Mouse (Mus musculus) heart, postnatal 14 days (tissue): ENCODE measurements around the gene Btnl1. TPM values are rescaled to one million over a fixed set of nuclear protein-coding genes. Genes with fewer than 3 reads are reported as not detected.
A peak's percentile ranks its signal among the peaks of the same experiment; 100 is the strongest.

ENCODE experiments used
- DNase-seq, 2 experiments: peaks; one replicate each; pipeline ENCODE4 v3.0.0; 2021 to 2022
- intact Hi-C: fragments of 180-260 bp; cut with DNase I; formaldehyde crosslinking; loops from one replicate; pipeline ENCODE4 v1.15.1; 2025
- long read RNA-seq, 2 experiments: library from polyadenylated mRNA; stranded (forward); transcript quantifications; one replicate each; pipeline ENCODE4 v2.0.0; 2021
- total RNA-seq, 2 experiments: library from RNA; stranded (reverse); gene quantifications; 2 replicates each; pipeline ENCODE4 v1.2.3; 2021

The Btnl1 gene
- not detected for total RNA-seq
- long read RNA-seq, experiment 1 = 0 reads
- long read RNA-seq, experiment 2 = 0 reads

DNA sequence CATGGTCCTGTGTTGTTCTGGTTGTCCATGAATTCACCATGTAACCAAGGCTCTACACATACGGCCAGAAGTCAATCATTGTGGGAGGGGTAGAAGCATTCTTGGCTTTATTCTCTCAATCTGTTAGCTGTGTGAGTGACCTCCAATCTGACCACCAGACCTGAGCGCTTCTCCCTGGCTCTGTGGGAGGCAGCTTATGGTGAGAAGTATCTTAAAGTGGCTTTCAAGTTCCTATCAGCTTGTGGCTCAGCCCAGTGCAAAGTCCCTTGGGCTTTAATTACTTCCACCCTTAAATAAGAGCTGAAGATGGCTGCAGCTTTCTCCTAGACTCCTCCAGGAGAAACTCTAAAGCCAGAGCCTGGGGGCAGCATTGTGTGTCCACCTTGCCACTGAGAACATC lies at the start of gene Btnl1:
Btnl1 (plus strand) TSS at position 286 of the 400 bp plus-strand sequence.
- DNase-seq = no peak
- intact Hi-C loops = no loop called here

DNA sequence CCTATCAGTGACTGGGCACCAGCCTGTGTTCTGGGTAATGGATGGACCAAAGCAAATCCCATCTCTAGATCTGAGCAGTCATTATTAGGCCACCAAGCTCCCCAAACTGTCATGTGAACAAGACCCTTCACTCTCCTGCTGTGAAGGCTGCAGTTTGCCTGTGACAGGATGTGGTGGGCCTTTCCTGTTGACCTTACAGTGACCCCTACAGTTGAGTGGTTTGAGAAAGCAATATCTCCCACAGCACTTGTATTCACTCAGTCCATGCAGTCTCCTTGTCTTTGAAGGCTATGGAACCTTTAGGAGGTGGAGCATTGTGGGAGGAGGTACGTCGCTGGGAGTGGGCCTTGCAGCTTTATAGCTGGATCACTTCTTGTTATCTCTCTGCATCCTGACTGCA lies 47.1 kb upstream of the Btnl1 start:
- intact Hi-C loops = no loop called here

DNA sequence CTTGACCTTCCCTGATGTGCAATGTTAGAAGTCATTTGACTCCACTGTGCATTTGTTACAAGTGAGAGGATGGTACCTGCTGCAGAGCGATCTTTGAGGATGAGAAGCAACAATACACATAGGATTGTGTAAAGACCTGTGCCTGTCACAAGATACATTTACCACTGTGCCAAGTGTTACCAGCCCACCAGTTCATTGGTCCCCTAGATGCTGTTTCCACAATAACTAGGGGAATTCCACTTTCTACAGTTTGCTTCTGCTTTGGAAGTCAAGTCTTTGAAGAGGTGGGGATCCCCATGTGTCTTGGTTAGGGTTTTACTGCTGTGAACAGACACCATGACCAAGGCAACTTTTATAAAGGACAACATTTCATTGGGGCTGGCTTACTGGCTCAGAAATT lies 45.7 kb upstream of the Btnl1 start:
- DNase-seq = no peak
- intact Hi-C loops = no loop called here

More for the DNA sequence above, 47.1 kb upstream of the Btnl1 start:
- no peak for DNase-seq

DNA sequence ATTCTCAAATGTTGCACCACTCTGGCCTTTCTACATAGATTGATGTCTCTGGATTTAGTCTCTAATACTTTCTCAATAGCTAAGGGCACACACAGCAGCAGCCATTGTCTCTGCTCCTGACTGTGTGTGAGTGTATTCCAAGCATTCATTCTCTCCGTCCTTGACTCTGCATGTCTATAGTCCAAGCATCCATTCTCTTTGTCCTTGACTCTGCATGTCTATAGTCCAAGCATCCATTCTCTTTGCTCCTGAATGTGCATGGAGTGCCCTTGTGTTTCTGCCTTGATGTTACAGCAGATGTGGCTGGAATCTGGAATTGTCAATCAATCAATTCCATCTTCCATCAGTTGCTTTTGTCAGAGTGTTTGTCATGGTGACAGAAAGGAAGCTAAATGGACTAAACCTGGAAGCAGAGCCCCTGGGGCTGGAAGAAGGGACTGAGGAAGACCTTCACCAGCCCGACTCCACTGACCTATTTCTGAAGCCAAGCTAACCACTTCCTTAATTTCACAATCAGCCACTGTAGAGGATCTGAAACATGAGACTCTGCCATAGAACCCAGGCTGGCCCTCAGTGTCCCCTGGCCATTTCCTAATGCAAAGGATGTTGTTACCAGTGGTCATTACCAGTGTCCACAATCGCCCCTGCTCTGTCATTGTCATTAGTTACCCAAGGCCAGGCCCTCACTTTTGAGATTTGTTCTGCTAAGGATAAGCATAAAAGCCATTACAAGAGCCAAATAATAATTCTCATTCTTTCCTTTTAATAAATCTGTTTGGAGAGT lies 36.1 kb upstream of the Btnl1 start:
- intact Hi-C loops = no loop called here
- DNase-seq = no peak

DNA sequence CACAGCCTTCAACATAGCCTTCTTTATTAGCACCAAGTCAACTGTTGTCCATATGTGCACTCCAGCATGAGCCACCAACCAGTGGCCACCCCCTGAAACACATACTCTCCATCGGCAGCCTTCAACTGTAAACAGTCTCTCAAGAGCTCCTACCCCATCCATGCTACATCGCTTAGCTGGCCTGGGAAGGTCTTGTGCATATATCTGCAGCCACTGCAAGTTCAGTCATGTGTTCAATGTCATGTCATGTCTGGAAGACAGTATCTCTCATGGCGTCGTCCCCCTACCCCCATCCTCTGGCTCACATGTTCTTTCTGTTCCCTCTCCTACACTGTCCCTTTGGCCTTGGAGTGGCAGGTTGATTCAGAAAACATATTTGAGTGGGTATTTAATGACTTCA lies 32.0 kb upstream of the Btnl1 start:
- no peak for DNase-seq
- intact Hi-C loops = no loop called here

DNA sequence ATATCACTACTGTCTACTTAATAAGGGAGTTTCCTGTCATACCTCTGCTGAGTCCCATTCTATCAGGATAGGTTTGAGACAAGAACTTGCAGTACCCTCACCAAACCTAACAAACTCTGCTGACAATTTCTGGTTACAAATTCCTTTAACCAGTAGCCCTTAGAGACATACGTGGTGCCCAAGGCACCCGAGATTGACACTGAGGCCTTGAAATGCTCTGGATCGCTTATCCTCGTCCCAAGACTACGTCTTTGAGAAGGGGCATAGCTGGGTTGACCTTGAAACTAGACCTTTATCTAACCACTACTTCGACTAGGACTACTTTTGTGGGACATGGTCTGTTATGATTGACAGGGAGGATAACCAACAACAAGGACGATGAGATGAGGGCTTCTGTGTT lies 31.4 kb upstream of the Btnl1 start:
- intact Hi-C loops = no loop called here
- no peak for DNase-seq

DNA sequence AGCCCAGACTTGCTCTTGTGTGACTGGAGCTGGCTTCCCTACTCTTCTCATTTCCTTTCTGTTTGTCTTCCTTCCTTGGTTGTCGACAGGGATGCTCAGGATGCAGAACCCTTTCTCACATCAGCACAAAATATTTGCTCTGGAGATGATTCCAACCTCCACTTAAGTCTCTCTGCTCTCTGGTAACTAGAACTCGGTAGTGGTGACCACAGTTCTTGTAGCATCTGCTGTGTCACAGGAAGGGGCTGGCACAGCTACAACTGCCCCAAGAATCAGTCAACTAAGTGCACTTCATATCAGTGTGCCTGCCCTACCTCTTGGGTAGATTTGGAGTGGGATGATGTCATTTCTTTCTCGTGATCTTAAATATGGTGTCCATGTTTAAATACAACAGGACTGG lies 30.9 kb upstream of the Btnl1 start:
- intact Hi-C loops = no loop called here

DNA sequence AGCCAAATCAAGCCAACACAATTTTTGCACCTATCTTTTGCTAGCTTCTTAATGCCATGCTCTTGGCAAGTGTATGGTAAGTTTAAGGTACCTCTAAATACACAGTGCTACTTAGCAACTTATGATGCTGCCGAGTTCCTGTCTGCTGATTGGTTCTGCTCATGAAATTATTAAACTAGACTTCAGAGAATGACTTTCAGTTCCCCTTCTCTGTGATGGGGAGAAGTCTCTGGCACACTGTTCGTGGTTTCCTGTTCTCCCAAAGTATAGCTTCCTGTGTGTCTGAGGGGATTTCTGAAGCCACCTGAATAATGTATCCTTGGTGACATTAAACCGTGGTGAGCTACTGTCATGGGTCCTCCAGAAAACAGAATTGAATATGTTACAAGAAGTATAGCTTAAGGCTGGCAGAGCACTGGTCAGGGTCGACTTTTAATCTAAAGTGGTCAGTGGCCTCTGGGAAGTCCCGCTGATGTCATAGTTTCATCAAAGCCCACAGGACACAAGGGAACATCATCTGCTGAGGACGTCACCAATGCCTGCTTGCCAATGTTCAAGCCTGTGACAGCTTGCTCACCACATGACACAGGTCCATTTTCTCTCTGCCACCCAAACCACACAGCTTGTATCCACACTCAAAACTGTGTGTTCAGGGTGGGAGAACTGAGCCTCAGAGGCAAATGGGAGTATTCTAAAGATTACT lies 29.2 kb upstream of the Btnl1 start:
- intact Hi-C loops = loop anchor here (2.0 kb wide), 1 partner anchor 97 kb away; no protein-coding TSS in a partner anchor
- DNase-seq = peak; percentile 31 to 58

More for the DNA sequence above, 30.9 kb upstream of the Btnl1 start:
- no peak for DNase-seq

DNA sequence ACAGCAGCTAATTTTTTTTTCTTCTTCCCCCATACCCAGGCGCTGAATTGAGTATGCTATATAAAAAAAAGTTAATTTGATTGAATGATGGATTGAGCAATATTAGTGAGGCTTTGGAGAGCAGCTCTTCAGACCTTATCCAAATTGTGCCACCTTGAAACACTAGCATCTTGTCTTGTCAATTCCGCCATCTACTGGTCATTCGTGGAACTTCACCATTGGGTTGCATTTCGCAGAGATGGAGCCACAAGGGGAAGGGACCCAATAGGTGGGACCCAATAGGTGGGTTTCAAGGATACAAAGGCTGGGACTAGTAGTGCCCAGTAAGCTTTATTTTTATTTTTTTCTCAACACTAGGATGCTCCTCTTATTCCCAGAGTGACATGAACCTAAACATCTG lies 27.5 kb upstream of the Btnl1 start:
- intact Hi-C loops = loop anchor here (2.0 kb wide), 1 partner anchor 99 kb away; no protein-coding TSS in a partner anchor
- peak; percentile 70 to 87 for DNase-seq

DNA sequence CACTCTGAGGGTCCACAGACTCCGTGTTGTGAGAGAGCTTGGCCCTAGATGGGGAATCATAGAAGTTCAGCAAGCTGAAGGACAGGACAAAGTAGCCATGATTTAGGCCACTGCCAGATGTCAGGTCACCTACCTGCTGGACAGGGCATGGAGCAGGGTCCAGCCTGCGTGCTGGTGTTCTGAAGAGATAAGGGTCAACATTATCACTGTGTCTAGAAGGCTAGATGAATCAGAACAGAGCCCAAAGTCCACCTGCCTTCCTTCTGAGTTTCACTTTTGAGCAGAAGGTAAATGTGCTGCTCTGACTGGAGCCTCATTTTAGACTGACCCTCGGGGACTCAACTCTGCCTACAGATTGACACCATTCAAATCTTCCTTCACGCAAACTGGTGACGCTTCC lies 22.4 kb upstream of the Btnl1 start, which contains the start of gene Btnl2:
Btnl2 (plus strand) TSS at position 284 of the 400 bp plus-strand sequence.
- intact Hi-C loops = no loop called here
- no peak for DNase-seq

DNA sequence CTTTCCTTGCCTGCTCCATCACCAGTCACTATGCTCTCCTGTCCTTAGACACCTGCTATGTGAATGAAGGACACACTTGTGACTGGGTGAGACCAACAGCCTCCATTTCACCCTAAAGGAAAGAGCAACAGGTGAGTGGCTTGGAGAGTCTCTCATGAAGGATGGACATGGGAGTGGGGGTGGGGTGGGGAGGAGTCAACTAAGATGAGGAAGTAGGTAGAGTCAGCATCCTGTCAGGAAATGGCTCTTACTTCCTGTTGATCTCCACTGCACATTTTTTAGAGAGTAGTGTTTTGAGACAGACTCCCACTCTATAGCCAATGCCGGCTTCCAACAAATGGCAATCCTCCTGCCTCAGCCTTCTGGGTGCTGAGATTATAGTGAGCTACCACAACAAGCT lies 22.0 kb upstream of the Btnl1 start:
- DNase-seq = no peak

DNA sequence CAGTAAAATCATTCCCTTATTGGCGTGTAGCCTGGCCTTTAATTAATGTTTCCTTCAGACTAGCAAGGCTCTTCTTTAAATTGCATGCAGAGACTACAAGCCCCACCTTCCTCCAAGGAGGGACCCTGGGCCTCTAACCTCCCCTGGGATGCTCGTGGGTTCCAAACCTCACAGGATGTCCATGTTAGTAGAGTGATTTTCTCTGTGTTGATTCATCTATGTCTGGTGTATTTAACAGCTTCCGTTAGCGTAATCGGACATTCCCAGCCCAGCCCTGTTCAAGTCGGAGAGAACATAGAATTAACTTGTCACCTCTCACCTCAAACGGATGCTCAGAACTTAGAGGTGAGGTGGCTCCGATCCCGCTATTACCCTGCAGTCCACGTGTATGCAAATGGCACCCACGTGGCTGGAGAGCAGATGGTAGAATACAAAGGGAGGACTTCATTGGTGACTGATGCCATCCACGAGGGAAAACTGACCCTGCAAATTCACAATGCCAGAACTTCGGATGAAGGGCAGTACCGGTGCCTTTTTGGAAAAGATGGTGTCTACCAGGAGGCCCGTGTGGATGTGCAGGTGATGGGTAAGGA lies 13.9 kb upstream of the Btnl1 start:
- no peak for DNase-seq
- intact Hi-C loops = no loop called here

More for the DNA sequence above, 22.0 kb upstream of the Btnl1 start:
- intact Hi-C loops = no loop called here

DNA sequence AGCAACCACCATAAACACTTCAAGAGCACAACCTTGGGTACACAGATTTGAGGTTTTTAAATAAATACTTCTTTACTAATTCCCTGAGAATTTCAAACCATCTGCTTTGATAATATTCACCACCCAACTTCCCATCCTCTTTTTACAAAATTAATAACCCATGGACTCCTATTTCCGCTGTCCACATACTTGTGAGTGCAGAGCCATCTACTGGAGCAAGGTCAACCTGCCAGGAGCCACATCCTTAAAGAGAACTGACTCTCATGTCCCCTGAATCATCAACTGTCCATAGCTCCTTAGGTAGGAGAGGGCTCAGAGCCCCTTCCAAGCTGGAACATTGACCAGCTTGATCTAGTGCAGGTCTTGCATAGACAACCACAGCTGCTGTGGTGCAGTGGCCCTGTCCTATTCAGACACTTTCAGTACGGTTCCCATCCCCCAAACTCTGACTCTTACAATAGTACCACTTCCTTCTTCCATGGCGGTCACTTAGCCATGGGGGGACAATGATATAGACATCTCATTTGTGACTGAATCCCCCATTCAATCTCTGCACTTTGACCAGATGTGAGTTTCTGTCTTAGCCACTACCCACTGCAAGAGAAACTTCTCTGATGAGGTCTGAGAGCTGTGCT lies 13.1 kb upstream of the Btnl1 start:
- intact Hi-C loops = no loop called here
- no peak for DNase-seq

DNA sequence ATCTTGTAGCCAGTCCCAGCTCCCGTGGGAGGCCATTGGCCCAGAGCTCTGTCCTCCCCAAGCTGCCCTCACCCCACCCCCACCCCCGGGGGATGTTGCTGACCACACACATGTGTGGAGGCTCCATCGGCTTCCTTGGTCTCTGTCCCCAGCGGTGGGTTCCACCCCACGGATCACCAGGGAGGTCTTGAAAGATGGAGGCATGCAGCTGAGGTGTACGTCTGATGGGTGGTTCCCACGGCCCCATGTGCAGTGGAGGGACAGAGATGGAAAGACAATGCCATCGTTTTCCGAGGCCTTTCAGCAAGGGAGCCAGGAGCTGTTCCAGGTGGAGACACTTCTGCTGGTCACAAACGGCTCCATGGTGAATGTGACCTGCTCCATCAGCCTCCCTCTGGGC lies 11.9 kb upstream of the Btnl1 start:
- DNase-seq = peak in 1 of 2 experiments; percentile 8
- intact Hi-C loops = no loop called here

DNA sequence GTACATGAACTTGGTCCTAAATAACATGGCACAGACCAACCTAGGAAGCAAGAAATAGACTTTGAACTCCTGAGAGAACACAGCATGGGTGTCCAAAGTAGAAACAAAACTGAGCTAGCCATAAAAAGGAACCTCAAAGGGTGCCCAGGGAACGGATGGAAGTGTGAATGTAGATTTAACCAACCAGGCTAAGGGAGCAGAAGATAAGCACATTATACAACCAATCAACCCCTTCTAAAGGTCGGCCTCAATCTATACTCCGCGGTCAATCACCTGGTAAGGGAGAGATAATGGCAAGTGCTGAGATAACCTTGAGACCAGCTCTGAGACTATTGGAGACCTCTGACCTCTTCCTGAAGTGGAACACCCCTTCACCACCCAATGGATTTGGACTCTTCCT lies 6.4 kb upstream of the Btnl1 start:
- no peak for DNase-seq
- intact Hi-C loops = no loop called here

DNA sequence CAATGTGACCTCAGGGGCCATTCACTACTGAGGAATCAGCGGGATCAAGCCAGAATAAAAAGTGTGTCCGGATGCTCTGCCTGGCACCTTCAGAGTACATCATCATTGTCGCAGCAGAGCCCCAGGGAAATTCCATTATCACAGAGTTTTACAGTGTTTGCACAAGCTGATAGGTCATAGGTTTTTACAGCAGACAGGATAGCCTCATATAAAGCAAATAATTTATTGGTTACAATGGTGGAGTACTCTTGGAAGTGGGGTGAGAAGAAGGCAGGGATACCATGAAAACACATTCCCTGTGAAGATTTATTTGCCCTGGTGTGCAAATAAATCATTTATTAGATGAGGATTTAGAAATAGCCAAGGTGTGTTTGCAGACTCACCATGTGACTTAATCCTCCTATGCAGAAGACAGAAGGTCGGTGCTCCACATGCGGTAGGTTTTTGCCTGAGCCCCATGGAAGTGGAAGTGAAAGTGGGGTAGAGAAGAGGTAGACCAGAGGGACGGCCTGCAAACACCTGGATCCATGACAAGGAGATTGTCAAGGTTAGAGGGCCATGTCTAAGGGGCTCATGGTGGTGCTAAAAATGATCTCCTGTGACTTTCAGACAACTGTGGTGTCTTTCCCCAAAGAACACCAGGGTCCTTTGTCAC lies 3.8 kb upstream of the Btnl1 start:
- intact Hi-C loops = no loop called here

DNA sequence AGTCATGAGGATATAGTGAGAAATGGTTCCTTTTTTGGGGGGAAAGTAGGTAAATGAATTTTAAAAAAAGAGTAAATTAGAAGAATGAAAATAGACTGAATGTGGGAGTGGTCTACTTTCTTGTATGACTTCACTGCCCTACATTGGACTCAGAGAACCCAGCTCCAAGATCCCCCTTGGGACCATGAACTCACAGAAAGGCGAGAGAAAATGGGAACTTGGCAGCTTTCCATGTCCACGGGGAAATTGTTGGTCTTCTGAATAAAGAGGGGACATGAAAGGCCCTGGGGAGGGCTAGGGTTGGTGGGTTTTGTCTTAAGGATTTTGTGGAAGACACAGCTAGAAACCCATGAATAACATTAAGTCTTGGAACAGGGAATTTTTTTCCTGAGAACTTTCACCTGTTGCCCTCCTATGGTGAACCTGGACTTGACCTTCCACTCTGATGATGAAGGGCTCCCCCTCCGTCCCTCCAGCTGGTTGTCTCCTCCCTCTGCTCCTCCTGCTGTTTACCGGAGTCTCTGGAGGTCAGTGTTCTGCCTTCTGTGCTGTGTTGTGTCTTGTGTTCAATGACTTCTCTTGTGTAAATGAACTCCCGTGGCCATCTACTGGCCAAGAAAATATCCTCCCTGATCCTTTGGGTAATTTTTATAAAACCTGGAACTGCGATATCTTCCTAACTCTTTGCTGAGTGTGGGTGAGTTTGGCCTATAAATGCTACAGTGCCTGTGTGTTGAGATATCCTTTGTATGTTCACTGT lies 698 bp downstream of the Btnl1 start:
- intact Hi-C loops = no loop called here
- no peak for DNase-seq

More for the DNA sequence above, 3.8 kb upstream of the Btnl1 start:
- no peak for DNase-seq

DNA sequence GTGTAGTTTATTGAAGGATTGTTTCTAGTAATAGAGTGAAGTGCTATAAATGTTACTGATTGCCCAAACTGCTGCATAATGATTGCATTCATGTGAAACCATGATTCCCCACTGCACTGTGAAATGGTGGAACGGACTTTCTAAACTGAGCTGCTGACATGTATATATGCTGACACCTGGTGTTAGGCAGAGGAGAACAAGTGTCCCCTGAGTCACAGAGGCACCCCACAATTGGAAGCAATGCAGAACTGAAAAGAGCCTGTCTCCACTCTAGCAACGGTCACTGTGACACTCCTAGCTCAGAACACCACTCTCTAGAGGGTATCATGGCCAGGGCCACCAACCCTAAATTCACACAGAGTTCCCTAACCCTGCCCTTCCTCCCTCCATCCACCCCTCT lies 1.8 kb downstream of the Btnl1 start:
- no peak for DNase-seq
- intact Hi-C loops = no loop called here

DNA sequence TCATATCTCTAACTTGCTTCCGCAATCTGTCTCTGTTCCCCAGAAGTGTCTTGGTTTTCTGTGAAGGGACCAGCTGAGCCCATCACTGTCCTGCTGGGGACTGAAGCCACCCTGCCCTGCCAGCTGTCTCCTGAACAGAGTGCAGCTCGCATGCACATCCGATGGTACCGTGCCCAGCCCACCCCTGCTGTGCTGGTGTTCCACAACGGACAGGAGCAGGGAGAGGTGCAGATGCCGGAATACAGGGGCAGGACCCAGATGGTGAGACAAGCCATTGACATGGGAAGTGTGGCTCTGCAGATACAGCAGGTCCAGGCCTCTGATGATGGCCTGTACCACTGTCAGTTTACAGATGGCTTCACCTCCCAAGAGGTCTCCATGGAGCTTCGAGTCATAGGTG lies 2.5 kb downstream of the Btnl1 start:
- DNase-seq = no peak
- intact Hi-C loops = no loop called here

DNA sequence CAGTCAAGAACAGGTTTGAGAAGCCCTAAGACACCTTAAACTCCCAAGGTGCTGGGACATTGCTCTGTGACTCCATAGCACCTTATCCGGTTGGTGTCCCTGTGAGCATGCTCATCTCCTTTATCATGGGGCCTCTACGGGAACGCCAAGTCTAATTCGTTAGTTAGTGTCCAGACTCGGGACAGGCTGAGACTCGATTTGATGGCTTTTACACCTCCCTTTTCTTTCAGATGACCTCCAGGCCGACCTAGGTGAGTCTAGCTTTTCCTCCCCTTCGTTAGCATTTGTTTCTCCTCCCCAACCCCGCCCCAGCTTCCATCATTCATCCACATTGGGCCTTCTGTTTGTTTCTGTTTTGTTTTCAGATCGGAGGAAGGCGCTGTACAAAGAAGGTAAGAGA lies 4.9 kb downstream of the Btnl1 start:
- intact Hi-C loops = no loop called here
- DNase-seq = no peak
